Mouse (Mus musculus): ENCODE measurements at regions not wholly inside any gene's neighbourhood (a gene's known extent, or its start where the extent isn't known, plus 50 kb on each side); places are given as distances from the start of the nearest gene placed in this dataset.

GRCm38 (mm10) chr11:7931064-7931797, 717.5 kb upstream of the Igfbp3 start:
- TF ChIP-seq POLR2A (IDR thresholded peaks at IDR 0.05; ENCODE audit: low read depth, low read length) (no peak), CTCF (conservative IDR thresholded peaks at IDR 0.05; ENCODE audit: insufficient read depth, insufficient read length, low read depth, low read length) (no peak)
